Mouse (Mus musculus) brain, adult 2 months (tissue): ENCODE results near the gene Tmem104.
A peak's percentile ranks its signal among the peaks of the same experiment; 100 is the strongest.

Experiments used
- DNase-seq: peaks from one replicate; pipeline ENCODE4 v3.0.0; 2011; ENCODE audit warnings: low read depth, low spot score

Gene Tmem104

DNA sequence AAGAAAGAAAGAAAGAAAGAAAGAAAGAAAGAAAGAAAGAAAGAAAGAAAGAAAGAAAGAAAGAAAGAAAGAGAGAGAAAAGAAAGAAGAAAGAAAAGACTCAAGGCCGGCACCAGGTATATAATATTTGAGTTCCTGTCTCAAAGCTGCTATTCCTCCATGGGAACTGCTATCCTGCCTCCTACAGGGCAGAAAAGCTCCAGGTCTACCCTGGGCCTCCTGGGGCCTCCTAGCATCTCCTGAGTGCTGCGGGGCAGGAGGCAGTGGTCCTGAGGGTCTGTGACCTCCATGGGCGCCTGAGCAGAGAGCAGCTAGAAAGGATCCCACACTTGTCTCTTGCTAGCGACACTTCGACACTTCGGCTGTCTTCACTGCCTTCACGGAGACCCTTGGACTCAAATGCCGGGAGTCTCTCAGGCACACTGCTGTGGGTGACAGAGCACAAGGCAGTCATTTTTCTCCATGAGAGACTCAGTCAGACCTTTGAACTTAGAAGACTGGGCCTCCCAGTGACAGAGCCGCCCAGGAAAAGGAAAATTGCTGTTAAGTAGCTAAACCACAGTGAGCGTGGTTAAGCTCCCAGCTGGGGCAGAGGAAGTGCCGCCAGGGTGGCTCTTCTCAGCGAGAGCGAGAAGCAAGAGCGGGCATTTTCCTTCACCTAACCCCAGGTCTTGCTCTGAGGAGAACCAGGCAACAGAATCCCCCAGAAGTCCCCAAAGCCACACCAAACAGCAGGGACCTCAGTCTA lies 44.1 kb downstream of the Tmem104 start:
- no peak for DNase-seq

DNA sequence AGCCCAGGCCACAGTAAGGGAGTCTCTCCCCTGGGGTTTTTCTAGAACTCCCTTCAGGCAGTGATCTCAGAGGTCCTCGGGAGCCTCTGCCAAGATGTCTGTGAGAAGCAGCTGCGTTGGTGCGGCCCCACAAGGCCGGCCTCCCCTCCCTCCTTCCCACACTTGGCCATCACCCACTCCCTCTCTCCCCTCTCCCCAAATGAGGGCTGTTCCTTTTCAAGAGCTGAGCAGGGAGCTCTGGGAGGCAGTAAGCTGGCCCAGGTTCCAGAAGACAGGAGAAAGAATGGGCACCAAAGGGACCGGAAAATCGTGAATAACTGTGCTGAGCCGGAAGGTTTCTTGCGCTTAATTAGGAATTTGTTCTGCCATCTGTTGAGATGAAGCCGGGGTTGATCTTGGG lies 44.6 kb downstream of the Tmem104 start:
- DNase-seq: peak; percentile 57

DNA sequence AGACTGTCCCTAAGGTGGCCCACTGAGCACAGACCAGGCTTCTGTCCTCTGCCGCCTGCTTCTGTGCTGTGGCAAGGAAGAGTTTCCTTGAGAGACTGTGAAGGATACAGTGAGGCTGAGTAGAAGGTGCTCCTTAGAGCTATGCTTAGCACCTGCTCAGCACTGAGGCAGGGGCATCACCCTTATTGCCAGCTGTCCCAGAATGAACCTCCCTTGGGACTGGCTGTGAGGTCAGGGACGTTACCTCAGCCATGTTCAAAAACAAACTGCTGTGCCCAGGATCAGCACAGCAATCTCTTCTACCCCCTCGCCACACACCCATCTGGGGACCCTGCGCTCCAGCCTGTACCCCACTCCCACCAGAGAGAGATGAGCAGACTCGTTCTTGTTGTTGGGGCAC lies 45.6 kb downstream of the Tmem104 start:
- DNase-seq: no peak

DNA sequence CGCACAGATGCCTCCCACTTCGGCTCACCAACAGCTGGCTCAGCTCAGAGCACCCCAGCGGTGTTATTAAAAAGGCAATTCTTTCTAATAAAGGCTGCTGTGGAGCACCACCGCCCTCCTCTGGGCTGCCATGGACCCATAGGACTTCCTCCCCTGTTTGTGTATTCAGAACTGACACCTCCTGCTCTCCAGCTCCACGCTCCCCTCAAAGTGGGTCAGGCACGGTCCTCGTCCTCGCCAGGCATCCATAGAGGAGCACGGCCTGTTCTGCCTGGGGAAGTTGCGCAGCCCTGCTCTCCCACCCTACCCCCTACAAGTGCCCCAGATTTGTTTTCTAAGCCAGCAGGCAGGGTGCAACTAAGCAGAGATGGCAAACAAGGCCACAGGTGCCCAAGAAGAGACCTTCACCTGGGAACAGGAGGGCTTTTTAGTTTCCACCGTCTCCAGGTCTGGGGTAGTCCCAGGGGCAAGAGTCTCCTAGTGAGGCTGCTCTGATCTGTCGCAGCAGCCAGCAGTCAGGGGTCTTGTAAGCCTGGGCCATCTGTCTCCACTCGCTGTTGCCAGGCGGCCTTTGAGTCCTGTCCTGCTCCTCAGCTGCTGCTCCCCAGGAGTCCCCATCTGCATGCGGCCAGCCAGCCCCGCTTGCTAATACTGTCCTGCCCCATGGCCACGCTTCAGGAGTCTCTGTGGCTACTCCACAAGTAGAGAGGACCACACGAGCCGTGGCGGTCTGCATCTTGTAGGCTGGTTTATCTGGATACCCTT lies 46.4 kb downstream of the Tmem104 start:
- peak; percentile 55 for DNase-seq

DNA sequence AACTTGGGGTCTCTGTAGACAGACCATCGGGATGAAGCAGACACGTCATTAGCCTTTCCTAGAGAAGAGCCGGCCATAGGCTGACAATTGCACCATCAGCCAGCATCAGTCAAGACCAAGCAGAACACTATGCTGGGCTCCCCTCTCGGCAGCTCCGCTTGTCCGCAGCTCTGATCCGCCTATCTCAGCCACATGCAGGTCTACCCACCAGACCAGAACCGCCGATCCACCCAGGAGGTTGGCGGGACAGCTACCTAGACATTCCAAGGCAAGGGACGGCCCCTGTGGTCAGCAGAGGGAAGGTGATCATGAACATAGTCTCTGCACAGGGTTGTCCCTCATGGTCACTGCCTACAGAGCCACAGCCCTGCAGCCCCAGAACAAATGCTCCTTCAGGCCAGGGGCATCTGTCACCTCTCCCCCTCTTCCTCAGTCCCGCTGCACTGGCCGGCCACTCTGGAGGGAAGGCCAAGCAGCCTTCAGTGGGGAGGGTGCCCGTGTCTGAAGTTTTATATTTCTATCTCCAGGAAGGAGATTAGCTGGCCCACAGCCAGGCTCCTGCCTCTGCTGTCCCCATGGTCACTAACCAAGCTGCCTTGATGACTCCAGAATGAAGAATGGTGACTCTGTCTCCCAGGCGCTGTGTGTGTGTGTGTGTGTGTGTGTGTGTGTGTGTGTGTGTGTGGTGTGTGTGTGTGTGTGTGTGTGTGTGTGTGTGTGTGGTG lies 47.2 kb downstream of the Tmem104 start:
- DNase-seq: no peak

DNA sequence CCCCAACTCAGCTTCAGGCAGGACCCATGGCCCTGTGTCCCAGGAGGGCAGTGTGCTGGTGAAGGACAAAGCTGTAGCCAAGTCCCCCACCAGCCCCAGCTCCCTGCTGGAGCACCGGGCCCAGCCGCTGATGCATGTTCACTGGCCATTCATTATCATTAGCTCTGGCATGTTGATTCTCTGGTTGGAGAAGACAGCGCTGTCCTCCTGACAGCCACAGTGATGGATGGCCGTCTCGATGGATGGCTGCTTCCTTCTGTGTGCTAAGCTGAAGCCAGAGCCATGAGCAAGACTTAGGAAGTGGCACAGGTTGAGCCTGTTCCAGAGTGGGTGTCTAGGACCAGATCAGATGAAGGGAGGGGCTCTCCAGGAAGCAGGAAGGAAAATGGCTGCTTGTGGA lies 49.3 kb downstream of the Tmem104 start:
- DNase-seq: no peak

DNA sequence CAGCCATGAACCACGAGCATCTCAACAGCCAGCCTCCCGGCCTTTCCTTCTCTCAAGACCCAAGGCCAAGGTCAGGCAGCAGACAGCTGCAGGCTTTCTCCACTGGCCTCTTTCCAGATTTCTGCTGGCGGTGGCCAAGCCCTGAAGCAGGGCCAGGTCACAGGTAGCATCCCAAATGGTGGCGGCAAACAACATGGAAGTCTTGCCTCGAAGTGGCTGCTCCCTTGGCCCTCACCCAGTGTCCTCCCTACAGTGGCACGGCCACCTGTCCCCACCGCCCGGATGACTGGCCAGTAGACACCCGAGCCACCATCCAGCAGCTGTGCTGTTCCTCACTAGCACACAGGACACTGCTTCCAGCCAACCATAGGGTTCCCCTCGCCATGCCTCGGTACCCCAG lies 54.1 kb downstream of the Tmem104 start:
- DNase-seq: peak; percentile 59

DNA sequence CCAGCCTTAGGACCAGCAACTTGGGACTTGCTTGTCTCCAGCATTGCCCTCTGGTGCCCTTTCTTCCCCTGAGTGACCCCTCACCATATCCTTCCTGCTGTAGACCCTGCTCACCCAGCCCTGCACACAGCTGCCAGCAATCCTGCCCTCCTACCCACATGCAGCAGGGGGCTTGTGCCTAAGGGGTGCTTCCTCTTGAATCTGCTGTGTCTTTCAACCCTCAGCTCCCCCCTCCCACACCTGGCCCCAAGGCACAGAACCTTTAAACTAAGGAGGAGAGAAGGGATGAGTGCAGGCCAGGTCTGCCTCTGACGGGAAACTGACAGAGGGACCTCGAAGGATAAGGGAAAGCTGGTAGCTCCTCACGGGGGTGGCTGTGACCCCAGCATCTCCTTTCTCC lies 55.5 kb downstream of the Tmem104 start:
- DNase-seq: no peak

DNA sequence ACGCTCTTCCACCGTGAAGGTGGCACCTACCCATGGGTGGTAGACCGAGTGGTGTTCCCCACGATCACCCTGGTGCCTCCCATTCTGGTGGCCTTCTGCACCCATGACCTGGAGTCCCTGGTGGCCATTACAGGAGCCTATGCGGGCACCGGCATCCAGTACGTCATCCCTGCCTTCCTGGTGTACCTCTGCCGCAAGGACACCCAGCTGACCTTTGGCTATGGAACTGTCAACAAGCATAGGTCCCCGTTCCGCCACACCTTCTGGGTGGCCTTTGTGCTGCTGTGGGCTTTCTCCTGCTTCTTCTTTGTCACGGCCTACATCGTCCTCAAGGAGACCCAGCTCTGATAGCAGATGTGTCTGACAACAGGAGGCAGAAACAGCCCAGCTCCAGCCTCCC lies 56.5 kb downstream of the Tmem104 start:
- DNase-seq: no peak

DNA sequence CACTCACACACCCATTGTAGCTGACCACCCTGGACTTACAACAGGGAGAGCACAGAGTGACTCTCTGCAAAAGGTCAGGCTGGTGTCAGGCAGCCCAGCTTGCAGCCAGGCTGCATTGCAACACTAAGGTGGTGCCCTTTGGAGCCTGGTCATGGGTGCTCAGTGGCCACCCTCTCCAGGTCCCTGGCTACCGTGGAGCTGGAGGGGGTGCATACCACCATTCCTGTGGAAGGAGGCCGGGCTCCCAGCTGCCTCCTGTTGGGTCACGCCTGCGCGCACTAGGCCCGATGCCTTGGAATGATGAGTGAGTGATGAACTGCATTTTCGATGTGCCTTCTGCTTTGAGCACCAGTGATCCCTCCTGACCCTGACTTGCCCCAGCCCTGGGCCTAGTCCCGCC lies 57.6 kb downstream of the Tmem104 start:
- DNase-seq: no peak

DNA sequence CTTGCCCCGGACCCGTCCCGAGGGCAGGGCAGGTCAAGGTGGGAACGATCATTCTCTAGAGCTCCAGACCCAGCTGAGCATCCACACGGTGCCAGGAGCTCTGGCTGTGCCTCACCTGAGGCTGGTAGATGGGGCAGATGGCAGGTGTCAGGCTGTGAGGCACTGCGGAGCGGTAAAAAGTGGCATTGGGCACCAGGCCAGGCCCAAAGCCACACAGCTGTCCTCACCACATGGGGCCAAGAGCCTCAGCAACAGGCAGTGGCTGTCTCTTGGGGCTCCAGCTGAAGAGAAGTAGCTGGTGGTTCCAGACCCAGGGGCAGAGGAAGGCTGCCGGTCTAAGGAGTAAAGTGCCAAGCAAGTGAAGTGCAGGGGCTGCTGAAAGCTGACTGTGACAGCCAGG lies 59.1 kb downstream of the Tmem104 start:
- peak; percentile 57 for DNase-seq

DNA sequence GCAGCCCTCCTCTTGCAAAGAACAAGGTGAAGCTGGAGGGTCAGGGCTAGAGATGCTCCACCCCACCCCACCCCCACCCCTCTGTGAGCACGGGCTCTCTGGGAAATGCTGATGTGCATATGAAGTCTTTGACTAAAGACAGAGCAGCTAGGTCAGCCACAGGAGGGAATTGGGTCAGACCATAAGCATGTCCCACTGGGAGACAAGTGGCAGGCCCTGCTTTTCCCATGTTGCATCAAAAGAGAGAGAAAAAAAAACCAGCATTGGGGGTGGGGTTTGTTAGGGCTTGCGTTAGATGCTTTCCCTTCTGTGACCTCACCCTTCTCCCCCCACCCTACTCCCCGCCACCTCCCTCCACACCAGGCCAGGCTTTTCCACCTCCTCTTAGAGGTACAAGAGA lies 60.0 kb downstream of the Tmem104 start:
- peak; percentile 24 for DNase-seq

DNA sequence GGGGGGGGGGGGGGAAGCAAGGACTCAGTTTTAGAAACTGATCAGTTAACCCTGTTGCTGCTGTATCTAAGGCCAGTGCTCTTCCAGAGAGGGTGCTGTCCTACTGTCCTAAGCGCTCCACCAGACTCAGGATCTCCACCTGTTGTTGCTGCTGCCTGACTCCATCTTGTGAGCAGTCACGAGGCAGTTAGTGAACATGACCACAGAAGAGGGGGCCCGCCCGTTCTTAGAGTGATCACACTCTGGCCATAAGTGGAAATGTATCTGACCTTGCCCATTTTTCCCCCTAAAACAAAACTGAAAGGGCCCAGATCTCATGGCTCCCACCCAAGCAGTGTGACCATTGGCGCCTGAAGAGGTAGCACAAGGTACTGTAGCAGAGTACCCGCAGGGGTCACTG lies 60.7 kb downstream of the Tmem104 start:
- DNase-seq: no peak

DNA sequence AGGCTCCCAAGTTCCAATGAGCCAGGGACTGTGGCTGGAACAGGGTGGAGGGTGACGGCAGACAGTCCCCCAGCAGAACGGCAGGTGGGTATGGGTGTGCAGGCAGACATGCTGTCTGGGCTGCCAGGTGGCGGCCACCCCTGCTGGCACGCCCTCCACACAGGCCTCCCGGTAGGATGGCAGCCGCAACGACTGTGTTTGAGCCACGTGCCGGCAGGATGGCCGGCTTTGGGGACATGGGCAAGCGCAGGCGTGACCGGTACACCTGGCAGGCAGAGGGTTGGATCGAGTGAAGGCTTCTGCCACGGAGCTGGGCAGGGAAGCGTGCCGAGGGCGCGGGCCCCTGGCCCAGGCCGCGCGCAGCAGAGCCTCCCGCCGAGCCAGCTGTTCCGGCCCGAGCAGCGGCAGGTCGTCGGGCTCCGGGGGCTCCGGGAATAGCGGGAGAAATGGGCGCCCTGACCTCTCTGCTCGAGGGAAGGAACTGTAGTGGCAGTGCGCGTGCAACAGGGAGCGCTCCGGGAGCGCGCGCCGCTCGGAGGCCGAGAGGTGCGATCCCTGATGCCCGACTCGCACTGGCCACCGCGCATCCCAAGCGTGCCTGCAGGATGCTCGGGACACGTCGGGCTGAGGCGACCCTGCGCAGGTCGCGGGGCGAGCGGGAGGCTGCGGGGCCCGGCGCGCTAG lies 62.6 kb downstream of the Tmem104 start:
- peak; percentile 46 for DNase-seq

DNA sequence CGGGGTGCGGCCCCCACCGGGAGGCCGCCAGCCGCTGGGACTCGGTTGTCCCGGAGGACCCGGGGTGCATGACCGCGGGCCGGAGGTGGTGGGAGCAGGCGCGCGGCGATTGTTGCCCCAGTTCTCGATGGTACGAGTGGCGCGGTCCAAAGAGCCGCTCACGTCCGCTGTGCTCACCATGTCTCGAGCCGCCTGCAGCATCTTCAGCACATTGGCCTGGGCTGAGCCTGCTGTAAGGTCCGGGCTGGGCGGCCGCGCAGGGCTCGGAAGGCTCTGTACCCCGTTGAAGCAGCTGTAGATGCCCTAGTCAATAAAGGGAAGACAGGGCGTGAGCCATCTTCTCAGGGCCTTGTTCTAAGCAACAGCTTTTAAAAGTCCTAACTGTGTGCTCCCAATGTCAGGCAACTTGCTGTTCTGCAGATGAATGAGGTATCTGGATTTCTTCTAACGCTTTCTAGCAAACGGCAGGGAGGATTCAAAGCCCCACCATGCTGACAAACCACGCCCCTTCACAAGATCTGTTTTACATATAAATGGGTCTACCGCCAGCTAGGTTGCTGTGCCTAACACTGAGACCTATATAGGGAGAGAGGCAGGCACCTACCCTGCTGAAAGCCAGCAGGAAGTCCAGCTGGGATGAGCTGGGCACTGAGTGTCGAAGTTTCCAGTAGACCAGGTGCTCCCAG lies 63.3 kb downstream of the Tmem104 start:
- DNase-seq: no peak

DNA sequence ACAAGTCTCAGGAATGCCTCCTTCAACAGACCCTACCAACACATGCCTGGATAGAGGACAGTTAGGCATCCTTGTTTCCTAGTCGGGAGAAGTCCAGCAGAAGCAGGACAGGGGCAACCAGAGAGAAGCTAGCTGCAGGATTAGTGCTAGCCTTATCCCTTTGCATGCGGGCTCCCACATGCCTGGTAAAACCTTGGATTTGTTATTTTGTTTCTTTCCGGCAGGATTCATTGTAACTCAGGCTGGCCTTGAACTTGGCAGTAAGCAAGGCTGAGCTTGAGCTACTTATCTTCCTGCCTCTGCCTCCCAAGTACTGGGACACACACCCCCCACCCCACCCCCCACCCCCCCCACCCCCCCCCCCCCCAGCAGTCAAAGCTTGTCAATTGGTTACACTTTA lies 64.0 kb downstream of the Tmem104 start:
- DNase-seq: no peak

DNA sequence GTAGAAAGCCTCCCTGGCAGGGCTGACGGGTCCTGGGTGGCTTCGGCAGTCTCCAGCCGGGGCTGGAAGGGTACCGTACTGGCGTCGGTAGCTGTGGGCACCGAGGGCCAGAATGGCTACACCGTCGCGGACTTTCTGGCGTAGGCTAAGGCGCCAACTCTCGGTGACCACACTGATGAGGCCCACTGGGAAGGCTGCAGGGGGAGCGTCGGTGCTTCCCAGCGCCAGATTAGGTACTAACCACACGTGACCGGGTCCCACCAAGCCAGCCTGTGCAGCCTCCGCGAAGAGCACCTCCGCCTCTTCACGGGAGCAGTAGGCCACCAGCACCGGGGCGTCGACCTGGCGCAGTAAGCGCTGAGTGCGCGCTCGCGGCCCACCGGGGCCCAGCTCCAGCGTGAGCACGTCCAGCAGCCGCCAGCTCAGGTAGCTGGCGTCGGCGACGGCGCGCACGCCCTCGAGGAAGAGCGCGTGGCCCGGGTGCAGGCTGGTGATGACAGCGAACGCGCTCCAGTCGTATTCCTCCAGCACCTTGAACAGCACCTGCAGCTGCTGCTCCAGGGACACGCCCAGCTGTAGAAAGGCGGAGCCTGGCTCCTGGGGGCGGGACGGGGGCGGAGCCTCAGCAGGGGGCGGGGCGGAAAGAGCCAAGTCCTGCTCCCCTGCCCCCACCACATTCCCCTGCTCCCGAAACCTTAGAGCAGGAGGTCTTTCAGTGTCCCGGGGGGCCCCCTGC lies 70.7 kb downstream of the Tmem104 start:
- no peak for DNase-seq

DNA sequence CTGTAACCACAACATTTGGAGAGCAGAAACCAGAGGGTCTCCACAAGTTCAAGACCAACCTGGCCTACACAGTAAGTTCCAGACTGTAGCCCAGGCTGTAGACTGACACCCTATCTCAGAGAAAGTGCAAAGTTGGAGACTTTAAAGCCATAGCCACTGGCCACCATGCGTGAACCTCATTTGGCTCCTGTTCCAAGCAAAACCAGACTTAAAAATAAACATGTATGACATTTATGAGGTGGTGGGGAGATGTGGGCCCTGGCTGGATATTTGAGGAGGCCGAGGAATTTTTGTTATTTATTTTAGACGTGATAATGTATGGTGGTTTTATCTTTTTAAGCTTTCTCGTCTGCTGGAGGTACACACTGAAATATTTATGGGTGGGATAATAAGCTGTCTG lies 71.8 kb downstream of the Tmem104 start:
- DNase-seq: no peak

DNA sequence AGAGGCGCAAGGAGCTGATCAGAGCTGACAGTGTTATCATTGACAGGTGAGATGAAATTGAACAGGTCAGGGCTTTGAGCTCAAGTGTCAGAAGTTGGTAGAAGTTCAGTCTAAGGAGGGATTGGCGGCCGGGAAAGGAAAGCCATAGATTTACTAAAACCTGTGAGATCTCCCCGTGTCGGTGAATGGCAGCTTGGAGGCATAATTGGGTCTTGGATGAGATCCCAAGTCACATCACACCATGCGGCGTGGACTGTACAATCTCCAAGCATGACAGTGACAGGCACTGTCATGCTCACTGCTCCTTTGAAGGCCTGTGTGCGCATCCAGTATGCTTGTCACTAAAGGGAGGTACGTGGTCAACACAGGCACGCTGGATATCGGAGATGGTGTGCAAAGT lies 75.7 kb downstream of the Tmem104 start:
- DNase-seq: peak; percentile 85

DNA sequence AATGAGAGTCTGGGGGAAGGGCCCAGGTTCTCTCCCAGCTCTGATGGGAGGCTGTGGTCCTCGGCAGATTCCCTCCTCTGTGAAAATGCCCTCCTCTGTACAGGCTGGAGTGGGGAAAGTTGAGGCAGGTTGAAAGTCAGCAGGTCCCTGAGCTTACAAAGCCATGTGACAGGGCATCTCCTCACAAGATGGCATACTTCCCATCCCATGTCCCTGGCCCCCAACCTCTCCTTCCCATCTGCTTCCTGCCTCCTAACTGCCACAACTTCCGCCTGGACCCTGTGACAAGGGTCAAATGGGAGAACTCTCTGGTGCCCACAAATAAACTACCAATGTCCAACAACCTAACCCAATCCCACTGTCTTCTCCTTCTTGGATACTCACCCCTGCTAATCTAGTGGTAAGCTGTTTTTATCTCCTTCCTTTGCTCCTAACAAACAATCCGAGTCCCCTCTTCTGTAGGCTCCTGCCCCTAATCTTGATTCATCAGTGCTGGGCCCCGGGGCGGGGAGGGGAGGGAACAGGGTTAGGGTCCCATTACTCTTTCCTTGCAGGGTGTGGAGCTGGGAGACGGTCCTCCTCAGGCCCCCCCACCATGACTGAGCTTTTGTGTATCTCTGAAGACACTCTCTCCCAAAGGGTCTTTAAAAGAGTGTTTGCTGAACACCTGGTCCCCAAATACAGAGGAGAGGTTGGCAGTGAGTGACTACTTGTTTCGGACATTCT lies 77.0 kb downstream of the Tmem104 start:
- peak; percentile 90 for DNase-seq
